Mouse (Mus musculus): ENCODE measurements around the gene Fcgr1. TPM values are rescaled to one million over a fixed set of nuclear protein-coding genes. Genes with fewer than 3 reads are reported as not detected.

Fcgr1 gene
- polyA plus RNA-seq, 1 experiment, result not detected

GRCm38 (mm10) chr3:96335163-96335550 lies 41.4 kb upstream of the Fcgr1 start:
- Histone ChIP-seq H3K27me3 (ENCODE audit: control insufficient read depth) (peaks cover 94% of the 10 kb centered on the region), H3K4me1 (ENCODE audit: control insufficient read depth) (peaks cover 22% of the 10 kb centered on the region), H3K36me3 (ENCODE audit: control insufficient read depth) (no peaks in the 10 kb centered on the region), H3K9me3 (ENCODE audit: control insufficient read depth, low read length) (no peaks in the 10 kb centered on the region; the same call in 1 of the 2 replicates), H3K4me3 (replicated peaks) (no peak overlapping the region)
- no peak for TF ChIP-seq GATA1 (IDR thresholded peaks at IDR 0.05; ENCODE audit: low read length)
- no peak for TF ChIP-seq TAL1 (IDR thresholded peaks at IDR 0.05; ENCODE audit: low read length)

GRCm38 (mm10) chr3:96334175-96335162 lies 40.7 kb upstream of the Fcgr1 start:
- H3K4me1 ChIP-seq (ENCODE audit: control insufficient read depth), result peaks cover 22% of the 10 kb centered on the region
- no peaks in the 10 kb centered on the region; the same call in 1 of the 2 replicates for H3K9me3 ChIP-seq (ENCODE audit: control insufficient read depth, low read length)
- H3K36me3 ChIP-seq (ENCODE audit: control insufficient read depth), result no peaks in the 10 kb centered on the region
- TF ChIP-seq TAL1 (IDR thresholded peaks at IDR 0.05; ENCODE audit: low read length) (no peak), GATA1 (IDR thresholded peaks at IDR 0.05; ENCODE audit: low read length) (no peak)
- H3K27me3 ChIP-seq (ENCODE audit: control insufficient read depth), result peaks cover 98% of the 10 kb centered on the region
- H3K4me3 ChIP-seq (replicated peaks), result peak overlapping the region; percentile 20

DNA sequence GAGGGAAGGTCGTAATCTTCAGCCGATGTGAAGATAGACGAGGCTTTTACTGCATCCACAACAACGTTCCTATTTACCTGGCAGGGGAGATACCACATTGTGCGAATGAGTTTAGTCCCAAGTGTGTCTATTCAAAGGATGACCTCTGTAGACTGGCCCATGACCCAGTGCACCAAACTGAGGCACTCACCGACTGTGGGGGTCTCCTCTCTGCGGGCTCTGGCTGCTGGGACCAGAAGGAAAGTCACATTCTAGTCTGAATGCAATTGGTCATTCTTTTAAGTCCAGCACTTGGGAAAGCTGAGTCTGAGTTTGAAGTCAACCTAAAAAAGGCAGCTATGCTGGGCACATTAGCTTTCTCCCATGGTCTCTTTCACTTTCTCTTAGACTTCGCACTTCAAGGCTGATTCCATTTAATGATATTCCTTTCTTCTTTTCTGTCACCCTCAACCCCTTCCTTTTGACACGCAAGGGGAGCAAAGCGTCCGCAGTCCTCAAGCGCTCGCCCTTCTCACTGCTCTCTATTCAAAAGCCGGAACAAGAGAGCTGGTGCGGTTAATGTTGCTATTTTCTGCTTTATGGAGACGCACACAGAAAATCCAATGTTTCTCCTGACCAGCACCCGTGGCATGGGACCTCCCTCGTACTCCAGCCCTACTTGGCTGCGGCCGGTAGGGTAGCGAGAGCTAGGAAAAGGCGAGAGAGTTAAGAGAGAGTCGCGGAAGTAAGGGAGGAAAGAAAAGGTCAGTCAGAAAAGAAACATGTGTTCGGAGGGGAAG lies 39.8 kb upstream of the Fcgr1 start:
- Histone ChIP-seq H3K4me1 (ENCODE audit: control insufficient read depth) (peaks cover 22% of the 10 kb centered on the region), H3K4me3 (replicated peaks) (peak overlapping the region; percentile 20), H3K9me3 (ENCODE audit: control insufficient read depth, low read length) (no peaks in the 10 kb centered on the region; the same call in 1 of the 2 replicates), H3K27me3 (ENCODE audit: control insufficient read depth) (peaks cover 98% of the 10 kb centered on the region), H3K36me3 (ENCODE audit: control insufficient read depth) (no peaks in the 10 kb centered on the region)
- TF ChIP-seq TAL1 (IDR thresholded peaks at IDR 0.05; ENCODE audit: low read length), result no peak
- no peak for TF ChIP-seq GATA1 (IDR thresholded peaks at IDR 0.05; ENCODE audit: low read length)

- Histone ChIP-seq H3K4me3 (replicated peaks) (peak overlapping the region; percentile 13), H3K9me3 (ENCODE audit: control insufficient read depth, low read length) (no peaks in the 10 kb centered on the region; the same call in 1 of the 2 replicates), H3K4me1 (ENCODE audit: control insufficient read depth) (peaks cover 27% of the 10 kb centered on the region), H3K27me3 (ENCODE audit: control insufficient read depth) (peaks cover 98% of the 10 kb centered on the region), H3K36me3 (ENCODE audit: control insufficient read depth) (no peaks in the 10 kb centered on the region)
- no peak for TF ChIP-seq GATA1 (IDR thresholded peaks at IDR 0.05; ENCODE audit: low read length)
- TF ChIP-seq TAL1 (IDR thresholded peaks at IDR 0.05; ENCODE audit: low read length), result no peak
Observed at GRCm38 (mm10) chr3:96332631-96333395, 39.0 kb upstream of the Fcgr1 start.

DNA sequence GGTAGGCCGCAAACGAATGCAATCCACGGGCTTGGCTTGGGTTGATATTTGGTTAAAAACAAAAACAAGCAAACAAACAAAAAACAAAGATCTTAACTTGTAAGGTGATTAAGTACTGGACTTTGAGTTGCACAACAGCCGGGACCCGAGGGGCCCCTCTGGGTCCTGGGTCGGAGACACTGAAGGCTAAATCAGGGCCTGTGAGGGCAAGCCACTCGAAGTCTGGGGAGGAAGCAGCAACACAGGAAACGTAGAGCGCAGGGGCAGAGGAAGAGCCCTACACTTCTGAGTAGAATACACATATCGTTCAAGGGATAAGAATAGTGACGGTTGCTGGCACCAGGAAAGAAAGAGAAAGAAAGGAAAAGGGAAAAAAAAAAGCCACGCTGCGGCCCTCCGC lies 38.2 kb upstream of the Fcgr1 start:
- Histone ChIP-seq H3K9me3 (ENCODE audit: control insufficient read depth, low read length) (no peaks in the 10 kb centered on the region; the same call in 1 of the 2 replicates), H3K4me3 (replicated peaks) (no peak overlapping the region), H3K36me3 (ENCODE audit: control insufficient read depth) (no peaks in the 10 kb centered on the region), H3K4me1 (ENCODE audit: control insufficient read depth) (peaks cover 32% of the 10 kb centered on the region), H3K27me3 (ENCODE audit: control insufficient read depth) (peaks cover 98% of the 10 kb centered on the region)
- TF ChIP-seq GATA1 (IDR thresholded peaks at IDR 0.05; ENCODE audit: low read length) (no peak), TAL1 (IDR thresholded peaks at IDR 0.05; ENCODE audit: low read length) (no peak)

DNA sequence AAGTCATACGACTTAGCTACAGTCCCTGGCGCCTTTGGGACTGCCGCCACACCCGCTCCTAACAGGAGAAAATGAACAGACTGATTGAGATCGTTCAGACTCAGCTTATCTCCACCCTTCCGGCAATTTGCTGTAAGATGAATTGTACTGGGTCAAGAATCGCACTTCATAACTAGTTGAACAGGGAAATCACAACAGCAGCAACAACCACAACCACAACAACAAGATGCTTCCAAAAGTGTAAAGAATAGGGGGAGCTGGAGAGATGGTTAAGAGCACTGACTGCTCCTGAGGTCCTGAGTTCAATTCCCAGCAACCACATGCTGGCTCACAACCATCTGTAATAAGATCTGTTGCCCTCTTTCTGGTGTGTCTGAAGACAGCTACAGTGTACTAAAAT lies 37.7 kb upstream of the Fcgr1 start:
- H3K27me3 ChIP-seq (ENCODE audit: control insufficient read depth), result peaks cover 97% of the 10 kb centered on the region
- no peaks in the 10 kb centered on the region for H3K9me3 ChIP-seq (ENCODE audit: control insufficient read depth, low read length)
- no peak for TF ChIP-seq GATA1 (IDR thresholded peaks at IDR 0.05; ENCODE audit: low read length)
- TF ChIP-seq TAL1 (IDR thresholded peaks at IDR 0.05; ENCODE audit: low read length), result no peak

GRCm38 (mm10) chr3:96330603-96331002 lies 36.8 kb upstream of the Fcgr1 start:
- TF ChIP-seq GATA1 (IDR thresholded peaks at IDR 0.05; ENCODE audit: low read length) (no peak), TAL1 (IDR thresholded peaks at IDR 0.05; ENCODE audit: low read length) (no peak)
- Histone ChIP-seq H3K4me1 (ENCODE audit: control insufficient read depth) (peaks cover 32% of the 10 kb centered on the region), H3K27me3 (ENCODE audit: control insufficient read depth) (peaks cover 97% of the 10 kb centered on the region), H3K9me3 (ENCODE audit: control insufficient read depth, low read length) (no peaks in the 10 kb centered on the region), H3K4me3 (replicated peaks) (no peak overlapping the region), H3K36me3 (ENCODE audit: control insufficient read depth) (no peaks in the 10 kb centered on the region)

More for the DNA sequence above, 37.7 kb upstream of the Fcgr1 start:
- Histone ChIP-seq H3K4me3 (replicated peaks) (no peak overlapping the region), H3K4me1 (ENCODE audit: control insufficient read depth) (peaks cover 32% of the 10 kb centered on the region), H3K36me3 (ENCODE audit: control insufficient read depth) (no peaks in the 10 kb centered on the region)

DNA sequence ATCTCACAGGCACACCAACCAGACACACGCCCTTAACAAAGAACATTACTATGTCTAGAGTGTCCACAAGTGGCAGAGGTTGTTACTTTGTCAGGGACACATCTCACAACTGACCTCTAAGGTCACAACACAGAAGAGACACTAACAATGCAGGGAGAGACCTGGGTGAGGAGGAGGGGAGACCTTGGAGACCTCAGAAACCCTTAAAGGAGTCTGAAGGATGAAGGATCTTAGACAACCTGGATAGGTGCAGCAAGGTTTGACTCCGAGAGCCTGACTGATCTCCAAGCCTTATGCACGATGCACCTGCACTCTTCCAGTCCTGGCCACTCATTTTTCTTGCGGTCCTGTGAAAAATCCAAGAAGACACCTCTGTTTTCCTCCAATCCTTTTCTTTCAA lies 36.4 kb upstream of the Fcgr1 start:
- H3K36me3 ChIP-seq (ENCODE audit: control insufficient read depth), result no peaks in the 10 kb centered on the region
- no peaks in the 10 kb centered on the region for H3K9me3 ChIP-seq (ENCODE audit: control insufficient read depth, low read length)
- peaks cover 32% of the 10 kb centered on the region for H3K4me1 ChIP-seq (ENCODE audit: control insufficient read depth)
- H3K4me3 ChIP-seq (replicated peaks), result no peak overlapping the region
- peaks cover 96% of the 10 kb centered on the region for H3K27me3 ChIP-seq (ENCODE audit: control insufficient read depth)
- no peak for TF ChIP-seq GATA1 (IDR thresholded peaks at IDR 0.05; ENCODE audit: low read length)
- TF ChIP-seq TAL1 (IDR thresholded peaks at IDR 0.05; ENCODE audit: low read length), result no peak

Measured in erythroblast, embryonic 14.5 days (primary cell).